Mouse (Mus musculus) splenic B cell, adult 2 months (primary cell): Measurements from ENCODE around the gene Pou2f3.
A peak's percentile ranks its signal among the peaks of the same experiment; 100 is the strongest.
"Not testable (repeated sequence)": the region's sequence is repeated elsewhere in the genome, so short reads cannot be mapped to it uniquely, and the experiment has no call there.

Experiments used
- DNase-seq: peaks from one replicate; pipeline ENCODE4 v3.0.0-alpha.2; 2011; ENCODE audit warnings: low read depth, low spot score
- H3K27me3 ChIP-seq: 2 replicates; pipeline ENCODE4 v1.6.1; 2012; ENCODE audit warnings: mild to moderate bottlenecking, low read length, moderate library complexity, mixed read lengths; ENCODE audit not compliant: control insufficient read depth, poor library complexity, insufficient read depth, severe bottlenecking
- H3K36me3 ChIP-seq: 2 replicates; pipeline ENCODE4 v1.6.1; 2012; ENCODE audit warnings: mild to moderate bottlenecking, low read length, moderate library complexity, mixed read lengths; ENCODE audit not compliant: control insufficient read depth, poor library complexity, insufficient read depth, severe bottlenecking

Pou2f3 gene

GRCm38 (mm10) chr9:43151779-43152178 is 58.4 kb downstream of the Pou2f3 start:
- Histone ChIP-seq H3K36me3 (no peaks in the 10 kb centered on the region), H3K27me3 (no peaks in the 10 kb centered on the region)
- no peak for DNase-seq

GRCm38 (mm10) chr9:43150957-43151356 is 59.2 kb downstream of the Pou2f3 start:
- no peak for DNase-seq
- H3K27me3 ChIP-seq, result no peaks in the 10 kb centered on the region

DNA sequence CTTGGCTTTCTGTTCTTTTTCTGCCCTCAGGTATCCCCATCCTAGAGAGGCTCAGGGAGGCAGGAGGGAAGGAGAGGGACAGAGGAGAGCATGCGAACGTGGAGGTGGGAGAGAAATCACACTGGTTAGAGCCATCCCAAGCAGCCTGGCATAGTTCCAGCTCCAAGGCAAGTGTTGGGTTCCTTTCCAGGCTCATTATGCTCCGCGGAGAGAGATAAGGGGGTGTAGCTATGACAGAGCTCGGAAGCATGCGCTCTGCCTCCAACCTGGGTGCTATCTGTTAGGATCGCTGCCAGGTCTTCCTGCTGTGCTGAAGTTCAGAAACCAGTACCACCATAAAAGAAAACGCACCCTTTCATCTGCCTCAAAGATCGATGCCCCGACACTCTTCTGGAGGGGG is 60.1 kb downstream of the Pou2f3 start:
- Histone ChIP-seq H3K27me3 (no peaks in the 10 kb centered on the region), H3K36me3 (no peaks in the 10 kb centered on the region)
- DNase-seq, result no peak

More at GRCm38 (mm10) chr9:43150957-43151356, 59.2 kb downstream of the Pou2f3 start:
- no peaks in the 10 kb centered on the region for H3K36me3 ChIP-seq

DNA sequence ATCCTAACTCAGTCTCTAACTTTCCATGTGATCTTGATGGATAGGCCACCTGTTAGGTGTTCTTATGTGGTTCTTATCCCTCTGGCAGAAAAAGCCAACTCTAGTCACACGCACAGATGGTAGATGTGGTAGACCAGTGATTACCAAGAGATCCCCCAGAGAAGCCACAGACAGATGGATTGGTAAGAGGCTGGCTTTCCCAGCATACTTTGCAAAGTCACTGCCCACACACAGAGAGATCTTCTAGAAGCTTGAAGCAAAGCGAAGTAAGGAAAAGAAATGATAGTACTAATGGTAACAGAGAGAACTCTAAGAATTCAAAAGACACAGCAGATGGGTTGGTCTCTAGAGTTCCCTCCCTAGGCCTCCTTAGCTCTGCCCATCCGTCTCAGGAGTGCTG is 60.7 kb downstream of the Pou2f3 start:
- H3K27me3 ChIP-seq, result no peaks in the 10 kb centered on the region
- DNase-seq, result no peak
- no peaks in the 10 kb centered on the region for H3K36me3 ChIP-seq

- no peaks in the 10 kb centered on the region for H3K27me3 ChIP-seq
- DNase-seq, result no peak
- no peaks in the 10 kb centered on the region for H3K36me3 ChIP-seq
These were observed 65.0 kb downstream of the Pou2f3 start for GRCm38 (mm10) chr9:43145196-43145595.

DNA sequence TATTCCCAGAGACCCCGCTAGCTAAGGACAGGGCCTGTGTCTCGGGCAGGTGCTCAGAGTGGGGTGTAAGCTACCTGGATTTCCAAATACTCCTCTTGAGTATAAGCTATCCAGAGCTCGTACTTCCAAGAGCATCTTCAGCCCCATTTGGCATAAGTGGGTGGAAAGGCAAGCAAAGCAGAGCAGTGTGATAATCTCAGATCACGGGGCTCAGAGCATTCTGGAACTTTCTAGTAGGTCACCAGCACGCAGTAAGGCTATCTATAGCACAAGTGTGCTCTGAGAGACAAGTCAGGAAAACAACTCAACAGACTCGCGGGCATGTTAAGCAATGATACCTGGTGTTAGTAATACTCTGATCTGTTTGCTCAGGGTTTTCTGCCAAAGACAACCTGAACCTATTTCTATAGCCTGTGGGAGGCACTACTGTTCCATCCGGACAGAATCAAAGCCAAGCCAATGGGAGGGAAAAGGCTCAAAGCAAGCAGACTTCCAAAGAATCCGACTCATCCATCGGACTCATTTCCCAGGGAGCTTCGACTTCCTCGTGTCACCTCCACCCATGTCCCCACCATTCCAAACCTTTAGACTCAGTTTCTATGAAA is 65.9 kb downstream of the Pou2f3 start:
- DNase-seq, result no peak
- no peaks in the 10 kb centered on the region for H3K36me3 ChIP-seq

DNA sequence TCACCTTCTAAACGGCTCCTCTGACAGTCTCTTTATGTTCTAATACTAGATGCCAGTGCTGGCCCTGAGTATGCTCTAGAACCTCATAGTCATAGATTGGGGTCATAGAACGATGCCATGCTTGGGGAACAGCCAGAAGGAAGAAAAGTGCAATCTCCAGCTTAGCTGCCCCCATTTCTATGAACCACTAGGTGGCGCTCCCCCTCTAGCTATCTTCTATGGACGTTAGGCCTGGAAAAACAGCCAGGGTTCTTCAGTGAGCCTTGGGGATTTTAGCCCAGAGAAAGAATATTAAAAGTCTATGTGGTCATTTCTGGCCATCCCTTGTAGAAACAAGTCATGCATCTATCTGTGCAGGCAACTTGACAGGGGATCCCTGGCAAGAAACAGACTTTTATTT is 68.3 kb downstream of the Pou2f3 start:
- no peaks in the 10 kb centered on the region for H3K36me3 ChIP-seq
- no peaks in the 10 kb centered on the region for H3K27me3 ChIP-seq
- peak; percentile 53 for DNase-seq

More for the DNA sequence above, 65.9 kb downstream of the Pou2f3 start:
- H3K27me3 ChIP-seq, result no peaks in the 10 kb centered on the region

DNA sequence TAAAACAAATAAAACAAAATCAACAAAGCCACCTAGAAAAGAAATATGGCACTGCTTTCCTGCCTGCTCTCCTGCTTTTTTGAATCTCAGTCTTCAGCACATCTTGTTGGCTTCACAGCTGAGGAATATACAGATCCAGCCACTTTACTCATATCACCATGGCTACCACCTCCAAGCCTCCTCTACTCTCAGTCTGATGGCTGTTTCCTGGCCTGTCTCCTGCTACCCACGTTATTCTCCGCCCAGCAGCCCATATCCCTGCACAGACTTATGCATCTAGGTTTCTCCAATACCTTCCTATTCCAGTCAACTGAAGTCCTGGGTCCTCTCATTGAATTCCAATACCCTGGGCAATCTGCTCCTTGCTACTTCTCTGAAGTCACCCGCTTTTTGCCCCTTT is 76.6 kb downstream of the Pou2f3 start:
- DNase-seq, result no peak
- no peaks in the 10 kb centered on the region for H3K27me3 ChIP-seq
- H3K36me3 ChIP-seq, result no peaks in the 10 kb centered on the region

DNA sequence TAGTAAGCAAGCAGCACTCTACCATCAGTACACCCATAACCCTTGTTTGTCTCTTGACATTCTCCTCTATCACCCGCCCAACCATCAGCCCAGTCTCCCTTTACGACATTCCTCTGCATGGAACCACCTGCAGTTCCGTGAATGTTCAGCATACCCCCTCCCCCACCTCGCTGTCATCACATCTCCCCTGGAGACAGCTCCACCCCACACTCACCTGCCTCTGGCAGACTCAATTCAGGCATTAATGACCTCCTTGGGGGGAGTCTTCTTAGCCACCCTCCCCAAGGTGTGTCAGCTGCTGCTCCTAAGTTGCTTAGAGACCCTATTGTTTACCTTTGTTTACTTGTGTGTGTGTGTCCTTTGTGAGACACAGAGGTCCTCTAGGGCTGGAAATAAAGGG is 77.8 kb downstream of the Pou2f3 start:
- no peak for DNase-seq
- Histone ChIP-seq H3K36me3 (no peaks in the 10 kb centered on the region), H3K27me3 (no peaks in the 10 kb centered on the region)

- Histone ChIP-seq H3K27me3 (no peaks in the 10 kb centered on the region), H3K36me3 (no peaks in the 10 kb centered on the region)
- no peak for DNase-seq
These were observed 78.2 kb downstream of the Pou2f3 start for GRCm38 (mm10) chr9:43131940-43132339.

GRCm38 (mm10) chr9:43130684-43131083 is 79.5 kb downstream of the Pou2f3 start:
- Histone ChIP-seq H3K36me3 (no peaks in the 10 kb centered on the region), H3K27me3 (no peaks in the 10 kb centered on the region)
- no peak for DNase-seq

DNA sequence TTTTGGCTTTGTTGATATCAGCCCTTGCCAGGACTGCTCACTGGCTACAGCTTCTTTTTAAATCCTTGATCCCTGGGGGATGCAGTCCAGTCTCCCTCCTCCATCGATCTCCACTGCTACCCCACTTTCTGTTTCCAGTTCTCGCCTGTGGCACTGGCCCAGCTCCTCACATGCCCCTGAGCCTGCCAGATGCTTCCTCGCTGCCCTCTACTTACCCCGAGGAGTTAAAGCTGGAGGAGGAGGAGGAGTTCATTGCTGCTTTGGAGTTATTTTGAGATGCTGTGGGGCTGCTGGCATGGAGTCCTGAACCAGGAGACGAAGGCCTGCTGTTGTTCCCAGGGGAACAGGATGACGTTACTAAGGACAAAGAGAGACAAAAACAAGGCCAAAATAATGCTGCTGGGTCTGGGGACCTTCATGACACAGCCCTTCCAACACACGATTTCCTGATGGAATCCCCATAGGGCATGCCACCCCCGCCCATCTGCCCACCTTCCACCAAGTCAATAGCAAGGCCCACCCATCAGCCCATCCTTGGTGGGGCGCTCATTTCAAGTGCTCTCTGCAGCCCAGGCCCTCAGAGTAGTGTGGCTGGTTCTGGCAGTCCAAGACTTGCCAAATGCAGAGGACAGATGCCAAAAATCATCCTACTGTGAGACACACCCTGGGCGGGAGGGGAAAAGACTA is 82.9 kb downstream of the Pou2f3 start:
- DNase-seq, result no peak
- Histone ChIP-seq H3K27me3 (no peaks in the 10 kb centered on the region), H3K36me3 (no peaks in the 10 kb centered on the region)

- no peaks in the 10 kb centered on the region for H3K36me3 ChIP-seq
- DNase-seq, result no peak
- no peaks in the 10 kb centered on the region for H3K27me3 ChIP-seq
These were observed 87.8 kb downstream of the Pou2f3 start for GRCm38 (mm10) chr9:43122379-43122778.

GRCm38 (mm10) chr9:43121948-43122347 is 88.2 kb downstream of the Pou2f3 start:
- H3K36me3 ChIP-seq, DNase-seq, H3K27me3 ChIP-seq: not testable (repeated sequence)

- no peak for DNase-seq
- Histone ChIP-seq H3K27me3 (no peaks in the 10 kb centered on the region), H3K36me3 (no peaks in the 10 kb centered on the region)
These were observed 93.2 kb downstream of the Pou2f3 start for GRCm38 (mm10) chr9:43116997-43117336.
